Mouse (Mus musculus) left cerebral cortex, postnatal 14 days (tissue): ENCODE measurements at regions not wholly inside any gene's neighbourhood (a gene's known extent, or its start where the extent isn't known, plus 50 kb on each side); places are given as distances from the start of the nearest gene placed in this dataset.

Experiments used
- DNase-seq, 2 experiments: peaks; one replicate each; pipeline ENCODE4 v3.0.0; 2021 to 2022; ENCODE audit warnings: low spot score in 2 of 2, mixed read lengths in 1 of 2
- intact Hi-C: fragments of 180-260 bp; cut with DNase I; formaldehyde crosslinking; loops from one replicate; pipeline ENCODE4 v1.15.1; 2025

DNA sequence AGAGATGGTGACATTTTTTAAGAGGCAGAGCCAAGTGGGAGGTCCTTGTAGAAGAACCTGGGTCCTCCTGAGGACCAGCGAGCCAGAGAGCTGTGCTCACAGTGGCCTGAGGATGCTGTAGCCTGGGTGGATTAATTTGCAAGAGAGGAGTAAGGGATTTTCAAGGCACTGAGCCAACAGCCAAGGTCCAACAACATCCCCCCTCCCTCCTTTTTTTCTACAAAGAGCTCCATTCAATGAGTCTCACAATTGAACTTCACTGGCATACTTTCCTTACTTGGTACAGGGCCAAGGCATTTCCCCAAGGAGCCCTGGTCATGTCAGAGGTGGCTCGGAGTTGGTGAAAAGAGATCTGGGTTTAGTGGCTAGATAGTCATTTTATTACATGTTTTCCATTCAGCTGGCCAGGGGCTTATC lies 209.8 kb downstream of the Wdr11 start:
- DNase-seq = peak; percentile 24 to 48
- intact Hi-C loops = no loop called here

DNA sequence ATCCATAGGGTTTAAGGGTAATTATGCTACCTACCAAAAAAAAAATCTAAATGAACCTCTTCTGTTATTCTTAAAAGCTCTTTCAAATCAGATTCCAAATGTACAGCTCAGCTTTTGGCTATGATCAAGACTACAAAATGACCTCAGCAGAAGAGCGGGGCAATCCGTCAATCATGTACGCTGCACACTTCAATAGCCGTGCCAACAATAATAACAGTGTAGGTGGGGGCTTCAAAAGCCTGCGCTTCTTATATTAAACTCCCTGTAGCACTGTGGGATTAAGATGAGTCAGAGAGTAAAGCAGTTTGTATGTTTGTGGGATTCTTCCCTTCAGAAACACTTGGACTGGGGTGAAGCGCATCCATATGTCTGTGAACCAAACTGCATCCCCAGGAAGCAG lies 210.5 kb downstream of the Wdr11 start:
- intact Hi-C loops = no loop called here
- DNase-seq = no peak

GRCm38 (mm10) chr7:129805340-129805739 lies 213.7 kb downstream of the Wdr11 start:
- no peak for DNase-seq
- intact Hi-C loops = no loop called here

DNA sequence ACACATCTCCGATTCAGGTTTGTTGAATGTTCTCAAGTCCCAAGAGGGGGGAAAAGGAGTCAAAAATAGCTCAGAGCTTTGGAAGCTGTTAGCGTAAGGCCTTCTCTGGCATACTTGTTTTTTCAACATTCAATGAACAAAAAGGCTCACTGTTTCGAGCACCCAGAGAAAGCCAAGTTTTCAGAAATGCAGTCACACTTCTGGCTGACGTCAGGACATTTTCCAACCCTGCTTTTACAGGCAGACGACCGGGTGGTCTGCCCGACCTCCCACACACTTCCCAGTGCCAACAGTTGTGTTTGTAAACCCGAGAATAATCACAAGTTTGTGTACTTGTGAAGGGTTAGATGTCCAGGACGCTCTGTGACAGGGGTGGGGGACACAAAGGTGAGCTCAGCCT lies 218.5 kb downstream of the Wdr11 start:
- DNase-seq = no peak
- intact Hi-C loops = no loop called here

GRCm38 (mm10) chr7:129810565-129810964 lies 218.9 kb downstream of the Wdr11 start:
- intact Hi-C loops = no loop called here
- no peak for DNase-seq

DNA sequence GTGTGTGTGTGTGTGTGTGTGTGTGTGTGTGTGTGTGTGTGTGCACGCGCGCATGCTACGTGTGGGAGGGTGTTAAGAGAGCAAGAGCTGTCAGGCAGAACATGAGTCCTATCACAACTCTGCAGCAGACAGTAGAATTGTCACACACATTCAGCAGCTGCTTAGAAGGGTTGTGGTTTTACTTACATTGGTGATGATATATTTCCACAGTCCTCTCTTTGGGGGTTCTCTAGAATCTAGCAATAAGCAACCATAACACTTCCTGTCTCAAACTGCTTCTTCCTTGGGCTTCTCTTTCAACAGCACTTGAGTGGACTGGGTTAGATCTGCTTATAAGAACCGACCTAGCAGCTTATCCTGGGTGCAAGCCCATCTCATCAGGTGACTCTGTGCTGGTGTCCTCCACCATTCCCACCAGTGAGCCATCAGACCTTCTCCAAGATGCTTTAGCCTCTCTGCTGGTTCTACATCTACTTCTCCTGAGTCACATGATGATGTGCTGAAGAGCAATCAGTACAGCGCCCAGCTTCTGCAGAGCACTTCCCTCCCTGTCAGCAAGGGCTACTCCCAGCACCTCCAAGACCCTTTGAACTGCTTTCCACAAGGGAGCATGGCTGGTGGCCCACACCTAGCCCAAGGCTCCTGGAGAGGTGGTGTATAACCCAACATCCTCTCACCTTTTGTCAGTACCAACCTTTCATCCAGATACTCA lies 222.6 kb downstream of the Wdr11 start:
- no peak for DNase-seq
- intact Hi-C loops = no loop called here

DNA sequence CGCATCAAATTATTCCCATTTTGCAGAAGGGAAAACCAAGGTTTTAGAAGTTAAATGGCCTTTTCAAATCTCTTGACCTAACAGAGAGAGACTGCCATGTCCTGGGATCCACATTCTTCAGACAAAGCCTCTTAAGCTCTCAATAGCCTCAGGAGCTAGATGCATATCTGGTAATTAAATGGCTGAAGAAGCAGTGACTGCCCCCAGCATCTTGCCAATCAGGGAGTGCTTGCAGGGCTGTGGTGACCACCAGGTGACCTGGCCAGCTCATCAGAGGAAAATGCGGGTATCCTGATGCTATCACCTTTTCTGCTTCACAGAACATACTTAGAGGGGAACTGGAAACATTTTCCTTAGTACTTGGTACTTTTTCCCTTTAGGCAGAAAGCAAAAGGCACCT lies 227.2 kb downstream of the Wdr11 start:
- no peak for DNase-seq
- intact Hi-C loops = no loop called here

GRCm38 (mm10) chr7:129819651-129820050 lies 228.0 kb downstream of the Wdr11 start:
- no peak for DNase-seq
- intact Hi-C loops = no loop called here

DNA sequence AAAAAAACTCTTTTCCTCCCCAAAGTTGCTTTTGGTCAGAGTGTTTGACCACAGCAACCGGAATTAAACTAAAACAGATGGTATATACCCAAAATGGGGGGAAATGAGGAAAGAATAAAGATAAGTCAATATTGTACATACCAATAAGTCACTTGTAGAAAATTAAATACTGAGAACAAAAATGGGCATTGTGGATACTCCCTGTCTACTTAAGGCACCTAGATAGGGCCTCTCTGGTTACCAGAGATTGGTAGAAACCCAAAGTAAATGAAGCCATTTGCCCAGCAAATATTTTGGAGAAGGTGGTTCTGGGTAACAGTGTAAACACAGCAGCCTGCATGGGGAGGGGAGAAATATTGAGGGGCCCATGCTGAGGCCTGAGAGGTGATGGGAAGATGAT lies 237.3 kb downstream of the Wdr11 start:
- intact Hi-C loops = no loop called here
- DNase-seq = no peak

DNA sequence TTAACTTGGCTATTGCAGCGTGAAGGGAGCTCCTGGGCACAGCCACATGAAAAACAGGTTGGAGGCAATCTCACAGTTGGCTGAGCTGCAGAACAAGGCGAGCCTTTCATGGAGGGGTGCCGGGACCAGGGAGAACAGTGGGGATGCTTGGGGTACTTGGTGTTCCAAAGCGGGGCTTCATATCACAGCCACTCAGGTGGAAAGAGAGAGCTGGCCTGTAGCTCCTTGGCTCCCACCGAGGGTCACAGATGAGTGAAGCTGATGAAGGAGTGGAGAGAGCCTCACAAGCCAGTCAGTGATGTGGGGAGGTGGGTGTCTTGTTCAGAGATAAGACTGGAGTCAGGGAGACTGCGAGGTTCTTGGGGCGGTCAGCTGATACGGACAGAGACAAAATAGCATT lies 241.2 kb downstream of the Wdr11 start:
- intact Hi-C loops = no loop called here
- DNase-seq = no peak

- intact Hi-C loops = no loop called here
- peak in 1 of 2 experiments; percentile 12 for DNase-seq
Measured at GRCm38 (mm10) chr7:129842303-129843122, 250.8 kb downstream of the Wdr11 start.

DNA sequence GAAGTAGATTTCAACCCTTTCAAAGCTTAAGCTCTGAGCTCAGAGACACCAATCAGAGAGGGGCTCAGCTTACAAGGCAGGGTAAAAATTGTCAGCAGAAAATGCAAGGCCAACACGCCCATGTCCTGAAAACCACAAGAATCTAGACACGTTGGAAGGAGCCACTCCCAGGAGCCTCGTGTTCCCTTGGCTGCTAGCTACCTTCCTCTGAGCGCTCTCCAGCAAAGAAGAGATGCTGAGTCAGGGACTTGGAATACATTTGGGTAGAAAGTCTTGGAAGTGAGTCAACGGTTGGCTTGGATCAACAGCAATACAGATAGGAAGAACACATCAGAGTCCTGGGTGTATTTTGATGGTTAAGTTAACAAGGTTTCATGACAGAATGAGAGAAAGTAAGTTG lies 255.5 kb downstream of the Wdr11 start:
- DNase-seq = peak in 1 of 2 experiments; percentile 24
- intact Hi-C loops = no loop called here

DNA sequence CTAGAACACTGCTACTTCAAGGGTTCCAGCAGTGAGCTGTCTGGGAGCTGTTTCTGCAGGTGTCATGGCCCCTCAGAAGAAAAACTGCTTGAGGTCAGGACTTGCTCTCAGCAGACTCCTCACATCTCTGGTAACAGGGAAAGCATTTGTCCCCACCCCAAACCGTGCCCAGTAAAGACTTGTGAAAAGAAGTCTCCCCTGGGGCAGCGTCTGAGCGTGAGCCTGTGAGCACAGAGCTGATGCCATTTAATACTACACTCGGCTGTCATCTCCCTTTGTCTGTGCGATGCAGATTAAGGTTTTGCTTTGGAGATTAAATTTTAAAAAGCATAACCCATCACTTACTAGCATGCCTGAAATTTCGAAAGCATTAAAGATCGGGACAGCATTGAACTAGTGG lies 261.9 kb downstream of the Wdr11 start:
- intact Hi-C loops = no loop called here
- DNase-seq = no peak

- no peak for DNase-seq
- intact Hi-C loops = no loop called here
Measured at GRCm38 (mm10) chr7:129854942-129855341, 263.3 kb downstream of the Wdr11 start.

DNA sequence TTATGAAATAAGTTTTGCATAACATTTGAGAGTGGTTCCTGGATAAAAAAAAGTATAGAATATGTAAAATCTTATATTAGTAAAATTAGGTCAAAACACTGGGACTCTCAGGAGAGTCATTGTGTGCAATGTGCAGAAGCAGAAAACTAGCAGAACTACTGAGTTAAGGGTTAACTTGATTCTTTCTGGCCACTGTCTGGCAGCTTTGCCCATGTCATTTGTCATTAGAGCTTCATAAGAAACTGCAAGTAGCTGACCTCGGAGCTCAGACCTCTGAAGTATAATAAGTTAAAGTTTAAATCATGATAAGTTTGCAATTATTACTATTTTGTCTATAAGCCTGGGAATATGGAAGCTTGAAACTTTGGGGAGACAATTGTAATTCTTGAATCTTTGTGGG lies 271.3 kb downstream of the Wdr11 start:
- intact Hi-C loops = no loop called here
- no peak for DNase-seq

GRCm38 (mm10) chr7:129865536-129865935 lies 273.9 kb downstream of the Wdr11 start:
- DNase-seq = no peak
- intact Hi-C loops = no loop called here

DNA sequence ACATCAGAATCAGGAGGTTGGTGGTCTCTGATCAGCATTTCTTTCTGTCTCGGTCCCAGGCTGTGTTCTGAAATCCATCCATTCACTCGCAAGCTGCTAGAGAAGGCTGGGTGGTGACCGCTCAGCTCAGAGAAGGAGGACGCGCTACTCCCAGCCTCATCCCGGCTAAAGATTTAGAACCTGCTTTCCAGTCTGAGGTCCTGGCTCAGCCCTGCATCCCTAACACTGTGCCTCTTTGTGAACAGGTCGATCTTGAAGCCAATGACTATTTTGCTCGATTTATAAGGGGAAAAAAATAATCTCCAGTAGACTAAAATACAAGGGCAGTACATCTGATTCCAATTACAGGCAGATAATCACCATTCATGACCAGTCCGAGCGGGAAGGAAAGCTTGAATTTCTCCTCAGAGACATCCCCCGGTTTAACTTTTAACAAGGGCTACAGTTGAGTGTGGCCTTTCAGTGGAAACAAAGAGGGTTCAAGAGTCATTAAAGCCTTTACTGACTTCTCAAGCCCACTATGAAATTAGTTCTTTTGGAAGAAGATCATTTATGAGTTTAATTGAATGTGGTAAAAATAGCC lies 280.6 kb downstream of the Wdr11 start:
- DNase-seq = no peak
- intact Hi-C loops = no loop called here

GRCm38 (mm10) chr7:129876202-129876851 lies 284.7 kb downstream of the Wdr11 start:
- DNase-seq = no peak
- intact Hi-C loops = no loop called here

DNA sequence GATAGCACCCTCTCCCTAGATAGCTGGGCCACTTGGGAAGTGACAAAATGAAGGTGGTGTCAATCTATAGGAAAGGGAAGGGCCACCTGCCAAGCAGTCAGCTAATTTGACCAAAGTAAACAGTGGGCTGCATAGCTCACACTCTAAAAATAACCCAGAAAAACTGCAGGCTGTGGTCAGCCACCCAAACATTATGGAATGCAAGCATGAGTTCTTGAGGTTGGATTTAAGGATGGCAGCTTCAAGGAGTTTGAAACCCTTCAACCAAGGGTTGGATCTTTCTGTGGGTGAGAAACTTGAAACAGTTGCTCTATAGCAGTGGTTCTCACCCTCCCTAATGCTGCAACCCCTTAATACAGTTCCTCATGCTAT lies 285.2 kb downstream of the Wdr11 start:
- DNase-seq = no peak
- intact Hi-C loops = no loop called here

DNA sequence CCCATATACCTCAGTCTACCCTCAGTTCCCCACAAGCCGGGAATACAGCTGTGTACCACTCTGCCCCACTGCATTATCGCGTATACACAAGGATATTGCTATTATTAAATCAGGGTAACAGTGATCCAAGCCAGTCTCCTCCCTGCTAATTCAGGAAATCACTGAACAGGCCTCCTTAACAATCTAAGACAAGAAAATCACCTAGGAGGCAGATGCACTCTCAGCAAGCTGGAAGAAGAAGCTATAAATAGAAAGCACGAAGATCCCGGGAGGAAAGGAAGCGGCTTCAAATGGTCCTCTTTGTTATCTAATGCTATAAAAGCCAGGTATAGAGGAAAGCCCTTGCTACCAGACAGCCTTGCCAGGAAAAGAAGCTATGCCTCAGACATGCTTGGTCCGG lies 304.6 kb downstream of the Wdr11 start:
- no peak for DNase-seq
- intact Hi-C loops = no loop called here
